Mouse (Mus musculus): ENCODE data around the gene Mpz. TPM values are rescaled to one million over a fixed set of nuclear protein-coding genes. Genes with fewer than 3 reads are reported as not detected.
A peak's percentile ranks its signal among the peaks of the same experiment; 100 is the strongest.

Gene Mpz
- polyA plus RNA-seq, 1 experiment from 2014 or later: 0.06 TPM

DNA sequence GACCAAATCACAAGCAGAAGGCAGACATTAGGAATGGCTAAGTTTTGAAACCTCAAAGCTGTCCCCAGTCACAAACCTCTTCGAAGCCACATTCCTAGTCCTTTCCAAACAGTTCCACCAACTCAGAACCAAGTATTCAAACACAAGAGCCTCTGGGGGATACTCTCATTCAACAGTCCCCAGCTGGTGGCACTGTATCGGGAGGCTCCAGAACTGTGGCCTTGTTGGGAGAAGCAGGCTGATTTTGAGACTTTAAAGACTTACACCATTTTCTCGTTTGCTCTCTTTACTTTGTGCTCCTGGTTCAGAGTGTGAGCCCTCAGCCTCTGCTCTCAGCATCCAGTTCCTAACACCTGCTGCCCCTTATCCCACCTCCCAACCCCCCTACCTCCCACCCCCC lies 32.5 kb downstream of the Mpz start:
- DNase-seq (ENCODE audit: low spot score): no peak
- 87% methylated on average over 3 of the region's 3 CpGs for WGBS
- peaks cover 32% of the 10 kb centered on the region for H3K4me1 ChIP-seq

DNA sequence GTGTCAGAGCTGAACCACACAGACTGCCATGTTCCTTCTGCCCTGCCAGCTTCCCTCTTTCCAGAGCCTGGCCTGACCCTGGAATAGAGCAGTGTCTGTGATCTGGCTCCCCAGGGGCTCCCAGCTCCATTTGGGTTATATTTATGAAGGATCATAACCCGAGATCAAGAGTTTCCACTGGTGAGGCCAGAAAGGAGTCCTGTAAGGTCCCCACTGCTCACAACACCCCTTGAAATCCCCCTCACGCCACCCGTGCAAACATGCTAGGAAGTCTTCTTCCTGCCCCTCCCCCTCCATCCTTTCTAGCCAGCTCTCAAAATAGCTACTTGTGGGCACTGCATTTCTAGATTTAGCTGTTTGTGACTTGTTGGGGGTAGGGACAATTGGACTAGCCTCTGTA lies 33.1 kb downstream of the Mpz start:
- Histone ChIP-seq H3K27me3 (ENCODE audit: insufficient read depth, poor library complexity, severe bottlenecking) (no peaks in the 10 kb centered on the region), H3K36me3 (no peaks in the 10 kb centered on the region), H3K27ac (peak overlapping the region; percentile 83), H3K4me1 (peaks cover 37% of the 10 kb centered on the region), H3K4me3 (peak overlapping the region; percentile 13; the same call in 1 of the 2 replicates), H3K9me3 (no peaks in the 10 kb centered on the region)
- WGBS: 38% methylated on average over 3 of the region's 3 CpGs
- no peak for DNase-seq (ENCODE audit: low spot score)

More for the DNA sequence above, 32.5 kb downstream of the Mpz start:
- H3K27me3 ChIP-seq (ENCODE audit: insufficient read depth, poor library complexity, severe bottlenecking): no peaks in the 10 kb centered on the region
- H3K27ac ChIP-seq: peak overlapping the region; percentile 83; the same call in 1 of the 2 replicates
- H3K9me3 ChIP-seq: no peaks in the 10 kb centered on the region
- H3K4me3 ChIP-seq: no peak overlapping the region
- no peaks in the 10 kb centered on the region for H3K36me3 ChIP-seq

DNA sequence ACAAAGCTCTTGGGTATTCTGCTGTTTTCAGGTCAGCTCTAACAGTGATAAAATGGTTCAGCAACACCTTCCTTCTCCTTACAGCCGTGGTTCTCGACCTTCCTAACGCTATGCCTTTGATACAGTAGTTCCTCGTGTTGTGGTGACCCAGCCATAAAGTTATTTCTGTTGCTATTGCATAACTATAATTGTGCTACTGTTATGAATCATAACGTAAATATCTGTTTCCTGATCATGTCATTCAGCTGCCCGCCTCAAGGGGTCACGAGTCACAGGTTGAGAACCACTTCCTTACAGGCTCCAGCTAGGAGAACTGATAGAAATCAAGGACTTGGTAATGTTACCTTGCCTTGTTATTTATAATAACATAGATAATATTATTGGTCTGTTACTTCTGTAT lies 33.8 kb downstream of the Mpz start:
- Histone ChIP-seq H3K27ac (peak overlapping the region; percentile 83; the same call in 1 of the 2 replicates), H3K36me3 (no peaks in the 10 kb centered on the region), H3K4me3 (no peak overlapping the region), H3K27me3 (ENCODE audit: insufficient read depth, poor library complexity, severe bottlenecking) (no peaks in the 10 kb centered on the region), H3K9me3 (no peaks in the 10 kb centered on the region), H3K4me1 (peaks cover 44% of the 10 kb centered on the region)
- DNase-seq (ENCODE audit: low spot score): no peak
- 73% methylated on average over 7 of the region's 7 CpGs for WGBS

- no peaks in the 10 kb centered on the region for H3K36me3 ChIP-seq
- DNase-seq (ENCODE audit: low spot score): no peak
- H3K4me1 ChIP-seq: peaks cover 51% of the 10 kb centered on the region
- 57% methylated on average over 8 of the region's 8 CpGs for WGBS
- H3K4me3 ChIP-seq: no peak overlapping the region
- H3K27ac ChIP-seq: 0 out of 2 replicates have a peak overlapping the region, but pooled peaks have one; percentile 56
- H3K27me3 ChIP-seq (ENCODE audit: insufficient read depth, poor library complexity, severe bottlenecking): peaks cover under 1% of the 10 kb centered on the region; the same call in 1 of the 2 replicates
- no peaks in the 10 kb centered on the region for H3K9me3 ChIP-seq
Observed at GRCm38 (mm10) chr1:171185655-171186054, 35.1 kb downstream of the Mpz start.

GRCm38 (mm10) chr1:171187851-171188700 lies 37.6 kb downstream of the Mpz start:
- Histone ChIP-seq H3K4me1 (peaks cover 58% of the 10 kb centered on the region), H3K9me3 (no peaks in the 10 kb centered on the region), H3K36me3 (no peaks in the 10 kb centered on the region), H3K27me3 (ENCODE audit: insufficient read depth, poor library complexity, severe bottlenecking) (peaks cover 23% of the 10 kb centered on the region), H3K27ac (peak overlapping the region; percentile 89; the same call in 1 of the 2 replicates), H3K4me3 (no peak overlapping the region)
- 75% methylated on average over 13 of the region's 13 CpGs for WGBS
- DNase-seq (ENCODE audit: low spot score): no peak

GRCm38 (mm10) chr1:171189046-171189445 lies 38.5 kb downstream of the Mpz start:
- no peak for DNase-seq (ENCODE audit: low spot score)
- Histone ChIP-seq H3K9me3 (no peaks in the 10 kb centered on the region), H3K27me3 (ENCODE audit: insufficient read depth, poor library complexity, severe bottlenecking) (peaks cover 33% of the 10 kb centered on the region), H3K4me1 (peaks cover 61% of the 10 kb centered on the region), H3K4me3 (peak overlapping the region; percentile 36; the same call in 1 of the 2 replicates), H3K27ac (peak overlapping the region; percentile 89), H3K36me3 (no peaks in the 10 kb centered on the region)
- 17% methylated on average over 8 of the region's 8 CpGs for WGBS

- Histone ChIP-seq H3K4me3 (peak overlapping the region; percentile 36; the same call in 1 of the 2 replicates), H3K9me3 (no peaks in the 10 kb centered on the region), H3K36me3 (no peaks in the 10 kb centered on the region), H3K27ac (peak overlapping the region; percentile 89), H3K27me3 (ENCODE audit: insufficient read depth, poor library complexity, severe bottlenecking) (peaks cover 39% of the 10 kb centered on the region), H3K4me1 (peaks cover 62% of the 10 kb centered on the region)
- WGBS: 37% methylated on average over 14 of the region's 14 CpGs
- no peak for DNase-seq (ENCODE audit: low spot score)
Observed at GRCm38 (mm10) chr1:171189476-171190114, 39.1 kb downstream of the Mpz start.

DNA sequence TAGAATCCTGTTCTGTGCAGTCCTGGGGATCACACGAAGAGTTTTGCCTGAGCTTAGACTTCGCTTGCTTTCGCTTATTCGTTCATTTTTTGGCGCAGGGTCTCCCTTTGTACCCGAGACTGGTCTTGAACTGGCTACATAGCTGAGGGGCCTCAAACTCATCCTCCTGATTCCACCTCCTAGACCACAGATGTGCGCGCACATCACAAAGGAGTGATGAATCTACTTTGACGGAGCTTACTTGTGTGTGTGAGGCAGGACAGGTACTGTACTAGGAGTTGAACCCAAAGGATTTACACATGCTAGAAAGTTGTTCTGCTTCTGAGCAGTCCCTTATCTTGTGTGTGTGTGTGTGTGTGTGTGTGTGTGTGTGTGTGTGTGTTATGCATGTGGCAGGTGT lies 40.3 kb downstream of the Mpz start:
- DNase-seq (ENCODE audit: low spot score): no peak
- Histone ChIP-seq H3K36me3 (no peaks in the 10 kb centered on the region), H3K4me3 (no peak overlapping the region), H3K27ac (no peak overlapping the region), H3K4me1 (peaks cover 66% of the 10 kb centered on the region), H3K27me3 (ENCODE audit: insufficient read depth, poor library complexity, severe bottlenecking) (peaks cover 51% of the 10 kb centered on the region), H3K9me3 (no peaks in the 10 kb centered on the region)
- 92% methylated on average over 9 of the region's 9 CpGs for WGBS

GRCm38 (mm10) chr1:171192283-171192682 lies 41.8 kb downstream of the Mpz start:
- 40% methylated on average over 10 of the region's 10 CpGs for WGBS
- peaks cover 54% of the 10 kb centered on the region for H3K27me3 ChIP-seq (ENCODE audit: insufficient read depth, poor library complexity, severe bottlenecking)
- H3K4me1 ChIP-seq: peaks cover 61% of the 10 kb centered on the region

GRCm38 (mm10) chr1:171193093-171193840 lies 42.8 kb downstream of the Mpz start:
- Histone ChIP-seq H3K36me3 (no peaks in the 10 kb centered on the region), H3K27me3 (ENCODE audit: insufficient read depth, poor library complexity, severe bottlenecking) (peaks cover 54% of the 10 kb centered on the region), H3K9me3 (no peaks in the 10 kb centered on the region), H3K27ac (peak overlapping the region; percentile 31), H3K4me1 (peaks cover 55% of the 10 kb centered on the region), H3K4me3 (peak overlapping the region; percentile 48)
- no peak for DNase-seq (ENCODE audit: low spot score)
- 5% methylated on average over 18 of the region's 18 CpGs for WGBS

More at GRCm38 (mm10) chr1:171192283-171192682, 41.8 kb downstream of the Mpz start:
- Histone ChIP-seq H3K9me3 (no peaks in the 10 kb centered on the region), H3K36me3 (no peaks in the 10 kb centered on the region), H3K27ac (no peak overlapping the region), H3K4me3 (no peak overlapping the region)
- DNase-seq (ENCODE audit: low spot score): no peak

DNA sequence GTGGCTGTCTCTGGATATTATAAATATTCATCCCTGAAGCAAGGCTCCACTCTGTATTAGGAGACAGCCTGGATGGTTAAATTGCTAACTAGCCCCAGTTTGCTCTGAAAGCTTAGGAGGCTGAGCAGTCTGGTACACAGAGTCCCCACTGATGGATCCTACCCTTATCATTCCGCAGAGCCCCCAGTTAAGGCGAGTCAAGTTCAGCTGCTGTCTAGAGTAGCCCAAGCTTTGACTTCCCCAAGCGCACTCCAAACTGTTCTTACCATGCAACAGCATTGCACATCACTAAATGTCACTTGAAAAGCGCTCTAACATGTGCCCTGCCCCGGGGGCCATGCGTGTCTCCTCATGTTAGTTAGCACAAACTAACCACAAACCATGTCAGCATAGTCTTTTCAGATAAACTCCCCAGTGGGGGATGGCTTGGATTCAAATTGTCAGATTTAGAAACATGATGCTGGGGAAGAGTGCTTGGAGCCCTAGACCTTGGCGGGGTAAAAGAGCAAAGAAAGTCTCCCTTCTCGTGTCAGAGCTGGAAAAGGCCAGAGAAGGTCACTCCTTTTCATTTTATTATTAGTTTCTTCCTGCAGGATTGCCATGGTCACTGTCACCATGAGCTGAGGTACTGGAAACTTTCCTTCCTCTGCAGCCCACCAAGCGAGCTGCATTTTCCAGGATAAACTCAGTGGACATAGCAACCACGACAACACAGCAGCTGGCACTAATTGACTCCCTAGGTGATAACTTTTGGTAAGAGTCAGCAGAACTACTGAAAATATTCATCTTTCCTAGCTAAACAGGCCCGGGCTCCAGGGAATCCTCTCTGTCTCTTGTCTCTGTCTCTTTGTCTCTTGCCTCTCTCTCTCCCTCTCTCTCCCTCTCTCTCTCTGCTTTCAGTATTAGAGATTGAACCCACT lies 43.7 kb downstream of the Mpz start:
- H3K36me3 ChIP-seq: no peaks in the 10 kb centered on the region

More for the DNA sequence above, 43.7 kb downstream of the Mpz start:
- H3K4me3 ChIP-seq: peak overlapping the region; percentile 81; the same call in 1 of the 2 replicates
- WGBS: 26% methylated on average over 11 of the region's 11 CpGs
- no peak for DNase-seq (ENCODE audit: low spot score)
- peaks cover 46% of the 10 kb centered on the region for H3K4me1 ChIP-seq
- H3K9me3 ChIP-seq: no peaks in the 10 kb centered on the region
- peaks cover 54% of the 10 kb centered on the region for H3K27me3 ChIP-seq (ENCODE audit: insufficient read depth, poor library complexity, severe bottlenecking)
- H3K27ac ChIP-seq: no peak overlapping the region

Measured in heart, embryonic 10.5 days (tissue).